Mouse (Mus musculus) testis, adult 10 weeks (tissue): ENCODE data around the gene Lpxn. TPM values are rescaled to one million over a fixed set of nuclear protein-coding genes. Genes with fewer than 3 reads are reported as not detected.

Experiments used
- polyA plus RNA-seq: library from polyadenylated mRNA; stranded (reverse); fragments of 350-450 nt; fragmentation: Illumina TruSeq; extraction: RNeasy Lipid Tissue Mini Kit (QIAGEN cat#74804); gene quantifications from one replicate; pipeline ENCODE4 v1.2.3, GENCODE M21; 2014; ENCODE audit warnings: low read depth, low replicate concordance

The Lpxn gene
- 24.7 TPM for polyA plus RNA-seq

DNA sequence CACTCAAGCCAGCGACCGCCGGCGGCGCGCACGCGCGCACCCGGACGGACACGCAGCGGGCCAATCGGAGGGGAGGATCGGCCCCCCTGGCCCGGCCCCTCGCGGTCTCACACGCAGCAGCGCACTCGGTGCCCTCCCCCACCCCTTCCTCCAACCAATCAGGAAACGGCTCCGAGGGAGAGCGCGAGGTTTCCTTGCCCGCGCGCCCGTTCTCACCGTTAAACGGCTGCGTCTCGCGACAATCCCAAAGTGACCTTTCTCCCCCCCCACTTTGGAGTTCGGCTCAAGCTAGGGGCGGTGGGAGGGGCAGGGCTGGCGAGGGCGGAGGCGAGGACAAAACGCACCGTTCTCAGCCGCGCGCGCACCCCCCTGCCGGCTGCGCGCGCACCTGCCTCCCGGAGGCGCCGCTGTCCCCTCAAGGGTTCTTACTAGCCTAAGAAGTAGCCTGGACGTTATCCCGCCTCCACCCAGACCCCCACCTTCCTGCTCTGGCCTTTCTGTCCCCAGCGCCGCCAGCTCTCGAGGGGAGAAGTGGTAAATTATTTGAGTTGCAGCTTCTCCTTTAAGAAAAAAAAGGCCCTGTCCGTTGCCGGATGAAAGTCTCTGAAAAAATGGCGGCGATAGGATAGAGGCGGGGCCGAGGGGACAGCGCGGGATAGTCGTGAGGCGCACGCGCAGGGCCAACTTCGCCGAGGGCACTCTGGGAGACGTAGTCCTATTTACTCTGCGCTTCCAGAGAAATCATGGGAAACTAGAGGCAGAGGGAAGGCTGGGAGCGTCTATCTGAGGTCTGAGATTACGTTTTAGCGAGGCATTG lies at the start of gene Lpxn, which contains the start of gene Zfp91:
TSS of gene Lpxn (plus strand) at position 683 of the 817 bp plus-strand sequence.
TSS of gene Zfp91 (minus strand) at position 616 of the 817 bp plus-strand sequence.

DNA sequence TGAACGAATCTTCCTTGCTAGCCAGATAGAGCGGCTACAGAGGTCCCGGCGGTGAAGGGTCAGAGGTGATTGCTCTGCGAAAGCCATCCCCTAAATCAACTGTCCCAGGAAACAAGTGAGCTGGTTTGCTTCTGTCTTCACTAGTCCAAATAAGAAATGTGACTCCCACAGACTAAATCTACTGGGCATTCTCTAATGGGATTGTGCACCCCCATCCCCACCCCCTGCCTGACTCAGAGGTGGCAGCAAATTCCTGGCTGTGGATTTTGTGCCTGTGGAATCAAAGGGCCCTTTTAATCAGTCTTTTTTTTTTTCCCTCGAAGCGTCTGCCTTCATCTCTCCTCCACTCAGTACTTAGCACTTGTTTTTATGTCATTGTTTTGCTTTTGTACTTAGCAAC lies 30.7 kb upstream of the Lpxn start, which contains the start of gene Cntf:
TSS of gene Cntf (minus strand) at position 325 of the 400 bp plus-strand sequence.

DNA sequence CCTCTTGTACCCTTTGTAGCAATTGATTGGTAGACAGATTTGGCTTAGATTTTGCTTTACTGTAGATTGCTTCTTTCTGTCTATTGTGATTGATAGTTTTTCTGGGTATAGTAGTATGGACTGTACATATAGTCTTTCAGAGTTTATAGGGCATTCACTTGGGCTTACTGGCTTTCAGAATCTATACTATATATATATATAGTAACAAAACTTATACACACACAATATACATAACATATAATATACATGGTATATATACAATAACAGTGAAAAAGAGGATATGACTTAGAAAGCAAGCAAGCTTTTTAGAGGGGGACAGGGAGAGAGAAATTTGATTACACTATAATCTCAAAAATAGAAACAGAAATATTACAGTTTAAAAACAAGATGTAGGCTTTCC lies 50.4 kb downstream of the Lpxn start, which contains the start of gene Gm5244:
TSS of gene Gm5244 (plus strand) at position 301 of the 400 bp plus-strand sequence.

DNA sequence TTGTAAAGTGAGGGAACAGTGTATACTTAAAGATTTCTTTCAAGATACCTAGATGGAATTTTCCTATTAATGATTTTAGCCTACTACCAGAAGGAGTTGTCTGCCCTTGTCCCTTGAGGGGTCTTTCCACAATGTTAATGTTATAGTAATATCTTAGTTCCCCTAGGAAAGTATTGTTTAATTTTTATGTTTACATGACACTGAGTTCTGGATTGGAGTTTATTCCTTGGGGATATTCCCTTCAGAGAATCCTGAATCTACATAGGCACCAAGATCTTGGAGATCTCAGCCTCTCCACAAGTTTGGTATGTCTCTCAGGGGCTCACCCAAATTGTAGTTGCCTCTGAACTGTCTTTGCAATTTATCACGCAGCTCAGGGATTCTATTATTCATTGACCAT lies 61.0 kb downstream of the Lpxn start, which contains the start of gene Olfr1444:
TSS of gene Olfr1444 (plus strand) at position 301 of the 400 bp plus-strand sequence.

Other genes with a start within 250 kb of the Lpxn start
- gene Gm4952, start 196.2 kb upstream of the Lpxn start, polyA plus RNA-seq: not detected
- gene Glyat, start 162.9 kb upstream of the Lpxn start, polyA plus RNA-seq: 0.48 TPM
- gene Olfr1442, start 125.8 kb upstream of the Lpxn start, polyA plus RNA-seq: not detected
- not detected for gene Olfr1443, start 118.1 kb upstream of the Lpxn start, polyA plus RNA-seq
- 0.17 TPM for gene Keg1, start 100.4 kb upstream of the Lpxn start, polyA plus RNA-seq
- gene Cntf, start 30.6 kb upstream of the Lpxn start, polyA plus RNA-seq: 4.7 TPM
- gene Zfp91, start 67 bp upstream of the Lpxn start, polyA plus RNA-seq: 230 TPM
- gene Gm5244, start 50.5 kb downstream of the Lpxn start, polyA plus RNA-seq: not detected
- gene Olfr1444, start 61.1 kb downstream of the Lpxn start, polyA plus RNA-seq: 1.5 TPM
- 1.5 TPM for gene Olfr1445, start 87.7 kb downstream of the Lpxn start, polyA plus RNA-seq
- gene Olfr1446, start 97.3 kb downstream of the Lpxn start, polyA plus RNA-seq: not detected
- not detected for gene Olfr1447, start 107.5 kb downstream of the Lpxn start, polyA plus RNA-seq
- not detected for gene Olfr1448, start 128.2 kb downstream of the Lpxn start, polyA plus RNA-seq
- not detected for gene Olfr1449, start 134.6 kb downstream of the Lpxn start, polyA plus RNA-seq
- gene Olfr1450, start 154.1 kb downstream of the Lpxn start, polyA plus RNA-seq: not detected
- not detected for gene Olfr1451, start 198.8 kb downstream of the Lpxn start, polyA plus RNA-seq
- not detected for gene Olfr1453, start 232.1 kb downstream of the Lpxn start, polyA plus RNA-seq